Mouse (Mus musculus): ENCODE measurements around the gene Itga2.

- TF ChIP-seq CTCF (IDR thresholded peaks at IDR 0.05; ENCODE audit: control insufficient read depth, insufficient read depth, insufficient read length) = no peak
- TF ChIP-seq USF1 (IDR thresholded peaks at IDR 0.05; ENCODE audit: low read depth) = no peak
- TF ChIP-seq MAX (IDR thresholded peaks at IDR 0.05) = no peak
- TF ChIP-seq MYOD1 (IDR thresholded peaks at IDR 0.05; ENCODE audit: control insufficient read depth, insufficient read length, low read depth) = no peak
These were observed 24.0 kb downstream of the Itga2 start for GRCm38 (mm10) chr13:114907876-114908275.

Data from C2C12 (cell line).